In the genomic region with DNA sequence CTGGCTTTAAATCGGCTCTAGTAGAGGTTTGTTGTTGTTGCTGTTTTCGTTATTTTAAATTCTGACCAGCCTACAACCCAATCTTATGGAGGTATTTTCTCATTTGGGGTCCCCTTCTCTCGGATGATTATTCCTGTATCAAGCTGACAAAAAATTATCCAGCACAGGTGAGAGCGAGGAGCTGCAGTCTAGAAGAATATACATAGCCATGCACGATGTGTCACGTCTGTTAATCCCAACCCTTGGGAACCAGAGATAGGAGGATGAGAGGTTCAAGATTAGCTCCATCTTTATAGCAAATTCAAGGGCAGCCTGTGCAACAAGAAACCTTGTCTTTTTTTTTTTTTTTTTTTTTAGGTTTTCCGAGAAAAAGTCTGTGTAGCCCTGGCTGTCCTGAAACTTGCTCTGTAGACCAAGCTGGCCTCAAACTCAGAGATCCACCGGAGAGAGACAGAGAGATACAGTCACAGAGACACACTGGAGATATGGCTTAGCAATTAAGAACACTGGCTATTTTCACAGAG, we compare ENCODE assay signal across 8 mouse cellular contexts. TPM values are rescaled to one million over a fixed set of nuclear protein-coding genes. Genes with fewer than 3 reads are reported as not detected.
DNase-seq lines count a peak whose midpoint lies in the region; ATAC-seq and TF ChIP-seq lines count a peak whose summit lies in the region.

No protein-coding gene starts in this region.

- DNase-seq in heart, adult 2 months = no peak
- DNase-seq in heart, postnatal 10 days = no peak
- no peak for DNase-seq in forebrain, embryonic 14.5 days (ENCODE audit: low spot score)
- no peak for DNase-seq in right cerebral cortex, postnatal 36 days (ENCODE audit: low spot score in 2 of 2)
- no peak for DNase-seq in gastrocnemius, postnatal 36 days
- no peak for DNase-seq in thymus, postnatal 25 days

- no peaks in the 10 kb centered on the region for H3K36me3 ChIP-seq in heart, adult 2 months (ENCODE audit: control insufficient read depth, insufficient read depth, low read length)
- no peaks in the 10 kb centered on the region for H3K36me3 ChIP-seq in forebrain, embryonic 14.5 days (ENCODE audit: control insufficient read depth, insufficient read depth, low read length)
- H3K36me3 ChIP-seq in liver, embryonic 15.5 days (replicated peaks) = no peaks in the 10 kb centered on the region

- peak overlapping the region; percentile 82 for H3K4me3 ChIP-seq in heart, adult 2 months
- H3K4me3 ChIP-seq in forebrain, embryonic 14.5 days (ENCODE audit: low read depth, low read length) = peak overlapping the region; percentile 82
- H3K4me3 ChIP-seq in liver, embryonic 15.5 days (replicated peaks) = peak overlapping the region; percentile 78

- peak overlapping the region; percentile 90 for H3K27ac ChIP-seq in heart, adult 2 months
- no peak overlapping the region for H3K27ac ChIP-seq in forebrain, embryonic 14.5 days (ENCODE audit: low read depth, low read length)
- peak overlapping the region; percentile 87; the same call in 1 of the 2 replicates for H3K27ac ChIP-seq in liver, embryonic 15.5 days (replicated peaks)

- H3K9ac ChIP-seq in heart, adult 2 months (ENCODE audit: low read depth, low read length) = no peak overlapping the region
- peak overlapping the region; percentile 54 for H3K9ac ChIP-seq in forebrain, embryonic 14.5 days (ENCODE audit: low read length)
- peak overlapping the region; percentile 81 for H3K9ac ChIP-seq in liver, embryonic 15.5 days

- H3K79me2 ChIP-seq in heart, adult 2 months (replicated peaks; ENCODE audit: control insufficient read depth, insufficient read depth, low read length) = no peaks in the 10 kb centered on the region

- no peak for TF ChIP-seq POLR2A in heart, adult 2 months (IDR thresholded peaks at IDR 0.05; ENCODE audit: insufficient read depth, low read depth, low read length)

- no peaks in the 10 kb centered on the region for H3K27me3 ChIP-seq in heart, adult 2 months (ENCODE audit: control insufficient read depth, insufficient read depth, low read length)
- H3K27me3 ChIP-seq in forebrain, embryonic 14.5 days (replicated peaks; ENCODE audit: control insufficient read depth, insufficient read depth, low read length) = no peaks in the 10 kb centered on the region
- 0 out of 2 replicates have a peak, but pooled peaks cover 3% of the 10 kb centered on the region for H3K27me3 ChIP-seq in liver, embryonic 15.5 days

- no peaks in the 10 kb centered on the region for H3K9me3 ChIP-seq in forebrain, embryonic 14.5 days (replicated peaks; ENCODE audit: control insufficient read depth, low read length)
- no peaks in the 10 kb centered on the region for H3K9me3 ChIP-seq in liver, embryonic 15.5 days (replicated peaks)

- no peak for TF ChIP-seq CTCF in heart, adult 2 months (IDR thresholded peaks at IDR 0.05)

- intact Hi-C loops in heart, adult 2 months (cut with DNase I) = no loop called here
- intact Hi-C loops in heart, postnatal 10 days (cut with DNase I) = no loop called here
- intact Hi-C loops in gastrocnemius, postnatal 36 days (cut with DNase I) = no loop called here

- peaks cover 2% of the 10 kb centered on the region for H3K4me1 ChIP-seq in heart, adult 2 months (ENCODE audit: control insufficient read depth, insufficient read depth, low read length)
- H3K4me1 ChIP-seq in forebrain, embryonic 14.5 days (ENCODE audit: control insufficient read depth, insufficient read depth, low read length) = peaks cover 7% of the 10 kb centered on the region
- H3K4me1 ChIP-seq in liver, embryonic 15.5 days (replicated peaks) = peaks cover 32% of the 10 kb centered on the region

- H3K4me2 ChIP-seq in forebrain, embryonic 14.5 days (ENCODE audit: low read length) = peak overlapping the region; percentile 72
- H3K4me2 ChIP-seq in liver, embryonic 15.5 days = peak overlapping the region; percentile 85

- ATAC-seq in CD4-positive, CD25-positive, alpha-beta regulatory T cell, adult 4 months = peak; percentile 13
- peak; percentile 43 for ATAC-seq in forebrain, embryonic 14.5 days
- no peak for ATAC-seq in liver, embryonic 15.5 days (ENCODE audit: insufficient read depth)

- TF ChIP-seq EP300 in heart, adult 2 months (IDR thresholded peaks at IDR 0.05; ENCODE audit: insufficient read depth, low read depth, low read length) = no peak

- WGBS in heart, adult 2 months = 8% methylated on average over 8 of the region's 8 CpGs
- WGBS in forebrain, embryonic 14.5 days = 12% methylated on average over 8 of the region's 8 CpGs
- WGBS in liver, embryonic 15.5 days (ENCODE audit: insufficient replicate concordance) = 10% methylated on average over 8 of the region's 8 CpGs

RNA-seq across cellular contexts. Expression of a gene that starts 0.5 kb away (rescaled TPM):
- total RNA-seq in heart, adult 2 months (2021) = 10 to 100 TPM; 13.9 to 14.6 TPM
- polyA plus RNA-seq in heart, adult 2 months (2012; rRNA removed) = 14.2 and 21.6 TPM in 2 replicates
- total RNA-seq in heart, postnatal 10 days (2021) = 10 to 100 TPM; 16.7 to 17.2 TPM
- 10 to 100 TPM in 1 of 2 experiments, 1 to 10 TPM in 1; 9.1 to 12.8 TPM for polyA plus RNA-seq in CD4-positive, CD25-positive, alpha-beta regulatory T cell, adult 4 months (2017; shearing (Covaris generic))
- polyA plus RNA-seq in forebrain, embryonic 14.5 days (2014; fragmentation: Nextera tagmentation; extraction: Ambion mirVana) = 17.0 and 19.4 TPM in 2 replicates
- 4.0 and 4.1 TPM in 2 replicates for polyA plus RNA-seq in liver, embryonic 15.5 days (2015; fragmentation: Nextera tagmentation; extraction: Ambion mirVana)
- 10 to 100 TPM; 11.1 to 12.6 TPM for total RNA-seq in gastrocnemius, postnatal 36 days (2021)

RNA-seq across cellular contexts. Expression of a gene that starts 4.6 kb away (rescaled TPM):
- 1 to 10 TPM; 5.2 to 5.6 TPM for total RNA-seq in heart, adult 2 months (2021)
- 3.6 and 4.0 TPM in 2 replicates for polyA plus RNA-seq in heart, adult 2 months (2012; rRNA removed)
- total RNA-seq in heart, postnatal 10 days (2021) = 1 to 10 TPM; 6.1 to 6.5 TPM
- polyA plus RNA-seq in CD4-positive, CD25-positive, alpha-beta regulatory T cell, adult 4 months (2017; shearing (Covaris generic)) = 1 to 10 TPM; 2.6 to 4.7 TPM
- 0.98 and 1.4 TPM in 2 replicates for polyA plus RNA-seq in forebrain, embryonic 14.5 days (2014; fragmentation: Nextera tagmentation; extraction: Ambion mirVana)
- polyA plus RNA-seq in liver, embryonic 15.5 days (2015; fragmentation: Nextera tagmentation; extraction: Ambion mirVana) = 3.0 and 3.2 TPM in 2 replicates
- 1 to 10 TPM; 3.1 to 3.2 TPM for total RNA-seq in gastrocnemius, postnatal 36 days (2021)

RNA-seq across cellular contexts. Expression of a gene that starts 45.9 kb away (rescaled TPM):
- 10 to 100 TPM; 15.0 to 18.3 TPM for total RNA-seq in heart, adult 2 months (2021)
- polyA plus RNA-seq in heart, adult 2 months (2012; rRNA removed) = 11.7 and 15.4 TPM in 2 replicates
- 10 to 100 TPM; 17.5 to 21.4 TPM for total RNA-seq in heart, postnatal 10 days (2021)
- 10 to 100 TPM; 20.3 to 20.4 TPM for polyA plus RNA-seq in CD4-positive, CD25-positive, alpha-beta regulatory T cell, adult 4 months (2017; shearing (Covaris generic))
- 24.1 and 29.8 TPM in 2 replicates for polyA plus RNA-seq in forebrain, embryonic 14.5 days (2014; fragmentation: Nextera tagmentation; extraction: Ambion mirVana)
- 15.7 and 17.0 TPM in 2 replicates for polyA plus RNA-seq in liver, embryonic 15.5 days (2015; fragmentation: Nextera tagmentation; extraction: Ambion mirVana)
- 10 to 100 TPM; 12.2 to 21.8 TPM for total RNA-seq in gastrocnemius, postnatal 36 days (2021)

RNA-seq across cellular contexts. Expression of a gene that starts 46.3 kb away (rescaled TPM):
- total RNA-seq in heart, adult 2 months (2021) = 10 to 100 TPM; 39.2 to 46.3 TPM
- 94.1 and 96.3 TPM in 2 replicates for polyA plus RNA-seq in heart, adult 2 months (2012; rRNA removed)
- 10 to 100 TPM; 62.2 to 72.5 TPM for total RNA-seq in heart, postnatal 10 days (2021)
- polyA plus RNA-seq in CD4-positive, CD25-positive, alpha-beta regulatory T cell, adult 4 months (2017; shearing (Covaris generic)) = 10 to 100 TPM; 43.6 to 47.2 TPM
- 107 and 116 TPM in 2 replicates for polyA plus RNA-seq in forebrain, embryonic 14.5 days (2014; fragmentation: Nextera tagmentation; extraction: Ambion mirVana)
- polyA plus RNA-seq in liver, embryonic 15.5 days (2015; fragmentation: Nextera tagmentation; extraction: Ambion mirVana) = 27.0 and 31.2 TPM in 2 replicates
- total RNA-seq in gastrocnemius, postnatal 36 days (2021) = 10 to 100 TPM; 14.1 to 18.1 TPM
